Mouse (Mus musculus) CH12.LX (cell line): ENCODE results near the gene Plekha7. TPM values are rescaled to one million over a fixed set of nuclear protein-coding genes. Genes with fewer than 3 reads are reported as not detected.
A peak's percentile ranks its signal among the peaks of the same experiment; 100 is the strongest.

Source experiments
- DNase-seq: peaks from one replicate; pipeline ENCODE4 v3.0.0-alpha.2; 2013; ENCODE audit errors: extremely low read depth
- H3K27ac ChIP-seq: 2 replicates; pipeline ENCODE4 v1.5.1; 2012; ENCODE audit warnings: low read depth, mild to moderate bottlenecking, control low read depth, moderate library complexity; ENCODE audit not compliant: insufficient read depth
- H3K27me3 ChIP-seq: replicated peaks from 2 replicates; pipeline ENCODE3; 2012; ENCODE audit warnings: inconsistent platforms
- H3K36me3 ChIP-seq, 2 experiments: replicated peaks in 1 of 2; 2 replicates each; pipeline versions ENCODE3 to v1.6.1; 2012; ENCODE audit warnings: inconsistent platforms in 1 of 2, low read length in 1 of 2, mild to moderate bottlenecking in 1 of 2, mixed read lengths in 1 of 2, moderate library complexity in 1 of 2; ENCODE audit not compliant: control insufficient read depth in 1 of 2, insufficient read depth in 1 of 2
- H3K4me1 ChIP-seq, 2 experiments: 2 replicates each; pipeline ENCODE4 v1.6.1; 2012; ENCODE audit warnings: inconsistent platforms in 1 of 2, moderate library complexity in 1 of 2; ENCODE audit not compliant: insufficient read depth in 2 of 2, control insufficient read depth in 1 of 2
- H3K4me2 ChIP-seq: 2 replicates; pipeline ENCODE4 v1.6.1; 2012; ENCODE audit warnings: low read depth, mild to moderate bottlenecking, control low read depth; ENCODE audit not compliant: poor library complexity, insufficient read depth, severe bottlenecking
- H3K4me3 ChIP-seq, 3 experiments: fragments of 150-350 bp in 1 of 3; sonication (generic) in 1 of 3; replicated peaks in 1 of 3; 2 replicates each; pipeline versions ENCODE3 to v1.5.1; 2011 to 2012; ENCODE audit warnings: low read depth in 2 of 3, low read length in 2 of 3, mild to moderate bottlenecking in 2 of 3, moderate library complexity in 2 of 3, control low read depth in 1 of 3, improper control_type of control experiment in 1 of 3, inconsistent platforms in 1 of 3, mixed read lengths in 1 of 3; ENCODE audit not compliant: poor library complexity in 1 of 3
- H3K79me2 ChIP-seq: replicated peaks from 2 replicates; pipeline ENCODE4 v1.6.1; 2012; ENCODE audit warnings: mild to moderate bottlenecking, moderate library complexity; ENCODE audit not compliant: control insufficient read depth, poor library complexity, insufficient read depth, severe bottlenecking; ENCODE audit errors: extremely low read depth
- H3K9ac ChIP-seq: 2 replicates; pipeline ENCODE4 v1.6.1; 2012; ENCODE audit warnings: low read depth, mild to moderate bottlenecking, control low read depth, moderate library complexity; ENCODE audit not compliant: insufficient read depth
- H3K9me3 ChIP-seq: replicated peaks from 2 replicates; pipeline ENCODE3; 2012; ENCODE audit warnings: low read length, inconsistent platforms, mixed read lengths
- BHLHE40 ChIP-seq: IDR thresholded peaks from 2 replicates; pipeline ENCODE4 v1.6.1; 2011; ENCODE audit warnings: mild to moderate bottlenecking, low read depth, low read length, improper control_type of control experiment
- CHD1 ChIP-seq: IDR thresholded peaks from 2 replicates; pipeline ENCODE4 v1.6.1; 2012; ENCODE audit warnings: low read depth, low read length, improper control_type of control experiment, inconsistent platforms
- CHD2 ChIP-seq: IDR thresholded peaks from 2 replicates; pipeline ENCODE4 v1.6.1; 2011; ENCODE audit warnings: low read length, improper control_type of control experiment
- CTCF ChIP-seq, 2 experiments: IDR thresholded peaks in 1 of 2; conservative IDR thresholded peaks in 1 of 2; 2 replicates each; pipeline ENCODE4 v1.5.1; 2011 to 2012; ENCODE audit warnings: low read depth in 2 of 2, low read length in 2 of 2, improper control_type of control experiment in 1 of 2, inconsistent platforms in 1 of 2, mild to moderate bottlenecking in 1 of 2, moderate library complexity in 1 of 2
- EP300 ChIP-seq: IDR thresholded peaks from 2 replicates; pipeline ENCODE4 v1.6.1; 2011; ENCODE audit warnings: low read length, improper control_type of control experiment
- ETS1 ChIP-seq: conservative IDR thresholded peaks from 2 replicates; pipeline ENCODE4 v1.6.1; 2012; ENCODE audit warnings: low read depth, mild to moderate bottlenecking, inconsistent platforms, low read length, improper control_type of control experiment, moderate library complexity
- GABPA ChIP-seq: IDR thresholded peaks from 2 replicates; pipeline ENCODE4 v1.6.1; 2012; ENCODE audit warnings: low read depth, low read length, improper control_type of control experiment, inconsistent platforms; ENCODE audit not compliant: insufficient replicate concordance
- JUN ChIP-seq: IDR thresholded peaks from 2 replicates; pipeline ENCODE4 v1.6.1; 2011; ENCODE audit warnings: low read depth, mild to moderate bottlenecking, low read length, improper control_type of control experiment, moderate library complexity; ENCODE audit not compliant: insufficient read depth
- KAT2A ChIP-seq: IDR thresholded peaks from 2 replicates; pipeline ENCODE4 v1.6.1; 2012; ENCODE audit warnings: low read length, improper control_type of control experiment, inconsistent platforms; ENCODE audit not compliant: insufficient replicate concordance
- MAX ChIP-seq: IDR thresholded peaks from 2 replicates; pipeline ENCODE4 v1.6.1; 2011; ENCODE audit warnings: low read length, improper control_type of control experiment
- MAZ ChIP-seq: IDR thresholded peaks from 2 replicates; pipeline ENCODE4 v1.6.1; 2012; ENCODE audit warnings: low read depth, mild to moderate bottlenecking, inconsistent platforms, low read length, improper control_type of control experiment, moderate library complexity
- MEF2A ChIP-seq: IDR thresholded peaks from 2 replicates; pipeline ENCODE4 v1.6.1; 2014; ENCODE audit warnings: low read depth, mild to moderate bottlenecking, inconsistent platforms, low read length, improper control_type of control experiment, borderline replicate concordance
- MYC ChIP-seq: IDR thresholded peaks from 2 replicates; pipeline ENCODE4 v1.6.1; 2011; ENCODE audit warnings: low read depth, mild to moderate bottlenecking, improper control_type of control experiment, low read length
- NELFE ChIP-seq: IDR thresholded peaks from 2 replicates; pipeline ENCODE4 v1.6.1; 2011; ENCODE audit warnings: low read depth, low read length, improper control_type of control experiment
- NRF1 ChIP-seq: IDR thresholded peaks from 2 replicates; pipeline ENCODE4 v1.6.1; 2014; ENCODE audit warnings: low read depth, mild to moderate bottlenecking, inconsistent platforms, low read length, improper control_type of control experiment, moderate library complexity
- POLR2A ChIP-seq: IDR thresholded peaks from 2 replicates; pipeline ENCODE4 v1.6.1; 2011; ENCODE audit warnings: low read depth, mild to moderate bottlenecking, improper control_type of control experiment, low read length
- SIN3A ChIP-seq: IDR thresholded peaks from 2 replicates; pipeline ENCODE4 v1.6.1; 2012; ENCODE audit warnings: low read length, improper control_type of control experiment, inconsistent platforms
- SMC3 ChIP-seq: IDR thresholded peaks from 2 replicates; pipeline ENCODE4 v1.6.1; 2011; ENCODE audit warnings: low read depth, low read length, improper control_type of control experiment
- TBP ChIP-seq: conservative IDR thresholded peaks from 2 replicates; pipeline ENCODE4 v1.6.1; 2011; ENCODE audit warnings: low read depth, low read length, improper control_type of control experiment
- TCF12 ChIP-seq: IDR thresholded peaks from 2 replicates; pipeline ENCODE4 v1.6.1; 2014; ENCODE audit warnings: low read depth, mild to moderate bottlenecking, inconsistent platforms, low read length, improper control_type of control experiment
- UBTF ChIP-seq: IDR thresholded peaks from 2 replicates; pipeline ENCODE4 v1.6.1; 2012; ENCODE audit warnings: low read depth, mild to moderate bottlenecking, inconsistent platforms, low read length, improper control_type of control experiment, moderate library complexity
- USF2 ChIP-seq: conservative IDR thresholded peaks from 2 replicates; pipeline ENCODE4 v1.6.1; 2011; ENCODE audit warnings: low read depth, low read length, improper control_type of control experiment
- ZNF384 ChIP-seq: IDR thresholded peaks from 2 replicates; pipeline ENCODE4 v1.6.1; 2012; ENCODE audit warnings: low read depth, low read length, improper control_type of control experiment, inconsistent platforms
- dilution Hi-C: fragments of 300-500 bp; cut with MboI; formaldehyde crosslinking; loops from 2 replicates; pipeline ENCODE4 v1.14.3; 2020; ENCODE audit warnings: low sequenced_read_pairs; ENCODE audit not compliant: extremely low pct_unique_long_range_greater_than_20kb, extremely low pct_ligation_motif_present
- in situ Hi-C: fragments of 300-500 bp; cut with MboI; formaldehyde crosslinking; loops from 3 replicates; pipeline ENCODE4 v1.14.3; 2019; ENCODE audit warnings: low sequenced_read_pairs, low pct_ligation_motif_present, low pct_unique_long_range_greater_than_20kb, mixed read lengths
- polyA plus RNA-seq: library from polyadenylated mRNA; unstranded; fragments of >175 nt; gene quantifications from 2 replicates; pipeline ENCODE4 v1.2.1, GENCODE M21; 2012; ENCODE audit warnings: low read depth; ENCODE audit not compliant: insufficient read length
- total RNA-seq, 2 experiments: library from RNA; depleted of rRNA; stranded (reverse); fragments of 300-350 nt in 1 of 2; fragments of >200 nt in 1 of 2; gene quantifications; 2 replicates each; pipeline ENCODE4 v1.2.3; 2012 to 2014

The Plekha7 gene
- total and polyA plus RNA-seq, 3 experiments, result 0.59 to 1.5 (median 1.0) TPM

DNA sequence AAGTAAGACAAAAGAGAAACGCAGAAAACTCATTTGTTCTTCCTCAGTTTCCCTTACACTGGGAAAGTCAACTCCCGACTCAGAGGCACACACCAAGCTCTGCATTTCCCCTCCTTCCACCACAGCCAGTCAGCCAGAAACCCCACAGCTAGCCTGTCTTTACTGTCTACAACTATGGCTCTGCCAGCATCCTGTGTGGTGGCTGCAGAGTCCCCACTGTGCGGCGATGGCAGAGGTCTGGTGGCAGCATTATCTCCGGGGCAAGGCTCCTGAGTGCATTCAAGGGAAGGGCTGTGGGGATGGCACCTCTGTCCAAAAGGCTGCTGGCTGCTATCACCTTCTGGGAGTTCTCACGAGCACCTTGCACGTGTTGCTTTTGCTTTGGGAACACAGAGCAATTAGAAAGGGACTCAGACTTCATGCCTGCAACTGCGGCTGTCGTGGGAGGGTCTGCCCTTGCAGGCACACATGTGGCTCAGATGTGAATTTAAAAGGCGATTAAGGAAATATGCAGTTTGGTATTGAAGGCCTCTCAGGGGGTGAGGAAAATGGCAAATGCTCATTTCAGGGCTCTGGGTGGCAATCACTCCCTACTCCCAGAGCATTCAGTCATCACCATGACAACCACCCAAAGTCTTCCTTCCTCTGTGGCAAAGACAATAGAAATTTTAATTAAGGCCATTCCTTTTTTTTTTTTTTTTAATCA is 98.1 kb downstream of the Plekha7 start:
- no peaks in the 10 kb centered on the region for H3K9me3 ChIP-seq
- dilution Hi-C loops, result no loop called here
- in situ Hi-C loops, result no loop called here
- no peak overlapping the region for H3K4me2 ChIP-seq
- H3K27me3 ChIP-seq, result peaks cover 8% of the 10 kb centered on the region
- H3K36me3 ChIP-seq, result no peaks in the 10 kb centered on the region
- H3K27ac ChIP-seq, result no peak overlapping the region
- no peak overlapping the region for H3K9ac ChIP-seq
- H3K79me2 ChIP-seq, result no peaks in the 10 kb centered on the region
- no peak for TF ChIP-seq MEF2A
- no peak for TF ChIP-seq JUN
- no peak for TF ChIP-seq SMC3
- no peak for TF ChIP-seq ETS1
- no peak for TF ChIP-seq MAX
- no peak for TF ChIP-seq KAT2A
- TF ChIP-seq SIN3A, result no peak
- no peak for TF ChIP-seq POLR2A
- TF ChIP-seq EP300, result no peak
- no peak for TF ChIP-seq NELFE
- no peak for TF ChIP-seq BHLHE40
- TF ChIP-seq NRF1, result no peak
- no peak for TF ChIP-seq USF2
- TF ChIP-seq TBP, result no peak
- no peak for TF ChIP-seq CTCF (conservative IDR thresholded peaks at IDR 0.05 in 1 of 2, IDR thresholded peaks at IDR 0.05 in 1 of 2; ENCODE audit: low read depth in 2 of 2, low read length in 2 of 2)
- TF ChIP-seq TCF12, result no peak
- no peak for TF ChIP-seq GABPA
- no peak for TF ChIP-seq MAZ
- no peak for TF ChIP-seq ZNF384
- H3K4me1 ChIP-seq, result peaks cover 0 to 13% of the 10 kb centered on the region in 2 experiments; a peak in 2 of 4 replicates
- H3K4me3 ChIP-seq, result no peak overlapping the region
- no peak for DNase-seq

DNA sequence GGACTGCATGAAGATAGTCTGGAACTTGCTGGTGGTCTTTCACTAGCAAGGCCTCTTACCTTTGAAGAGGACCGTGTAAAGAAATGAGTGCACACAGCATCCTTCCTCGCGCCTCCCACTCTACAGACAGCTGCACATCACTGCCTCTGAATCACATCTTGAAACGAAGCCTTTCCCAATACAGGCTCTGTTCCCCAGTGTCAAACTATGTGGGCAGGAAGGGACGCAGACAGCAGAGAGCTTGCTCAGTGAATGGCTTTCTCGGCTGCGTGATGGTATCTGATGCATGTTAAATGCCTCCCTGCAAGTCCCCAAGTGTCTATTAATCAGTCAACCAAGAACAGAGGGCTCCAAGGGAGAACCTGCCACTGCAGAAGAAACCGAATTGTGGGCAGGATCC is 99.3 kb downstream of the Plekha7 start:
- peaks cover 8% of the 10 kb centered on the region for H3K27me3 ChIP-seq
- no peak overlapping the region for H3K4me2 ChIP-seq
- no peaks in the 10 kb centered on the region for H3K36me3 ChIP-seq
- H3K27ac ChIP-seq, result no peak overlapping the region
- in situ Hi-C loops, result no loop called here
- H3K9ac ChIP-seq, result no peak overlapping the region
- no peaks in the 10 kb centered on the region for H3K79me2 ChIP-seq
- peak; percentile 25 for DNase-seq
- H3K4me1 ChIP-seq, result peaks cover 0 to 13% of the 10 kb centered on the region in 2 experiments; a peak in 2 of 4 replicates
- dilution Hi-C loops, result no loop called here
- no peak for TF ChIP-seq ZNF384
- no peak for TF ChIP-seq CHD2
- no peak for TF ChIP-seq MEF2A
- no peak for TF ChIP-seq TBP
- no peak for TF ChIP-seq BHLHE40
- no peak for TF ChIP-seq UBTF
- no peak for TF ChIP-seq CHD1
- no peak for TF ChIP-seq JUN
- TF ChIP-seq MAX, result no peak
- TF ChIP-seq MYC, result no peak
- no peak for TF ChIP-seq NELFE
- no peak overlapping the region for H3K4me3 ChIP-seq
- no peaks in the 10 kb centered on the region for H3K9me3 ChIP-seq
